Mouse (Mus musculus) forebrain, embryonic 16.5 days (tissue): ENCODE measurements around the gene Cass4. TPM values are rescaled to one million over a fixed set of nuclear protein-coding genes. Genes with fewer than 3 reads are reported as not detected.

Experiments
- ATAC-seq: fragments of 200-750 bp; cut with Nextera tagmentation; 2 replicates; pipeline ENCODE4 v1.8.0; 2017; ENCODE audit warnings: mild to moderate bottlenecking, moderate library complexity
- H3K27ac ChIP-seq: fragments of 300-500 bp; sonication (generic); 2 replicates; pipeline ENCODE4 v1.5.1; 2014; ENCODE audit warnings: low read length, control low read depth
- H3K27me3 ChIP-seq: fragments of 300-500 bp; sonication (generic); replicated peaks from 2 replicates; pipeline ENCODE4 v1.6.1; 2014; ENCODE audit warnings: low read length; ENCODE audit not compliant: control insufficient read depth, insufficient read depth
- H3K36me3 ChIP-seq: fragments of 300-500 bp; sonication (generic); 2 replicates; pipeline ENCODE4 v1.6.1; 2014; ENCODE audit not compliant: control insufficient read depth, insufficient read depth
- H3K4me1 ChIP-seq: fragments of 300-500 bp; sonication (generic); replicated peaks from 2 replicates; pipeline ENCODE4 v1.6.1; 2014; ENCODE audit warnings: low read length; ENCODE audit not compliant: control insufficient read depth, insufficient read depth
- H3K4me2 ChIP-seq: fragments of 300-500 bp; sonication (generic); 2 replicates; pipeline ENCODE4 v1.6.1; 2014; ENCODE audit warnings: mild to moderate bottlenecking, low read length, control low read depth
- H3K4me3 ChIP-seq: fragments of 300-500 bp; sonication (generic); replicated peaks from 2 replicates; pipeline ENCODE4 v1.5.1; 2014; ENCODE audit warnings: mild to moderate bottlenecking, low read length, control low read depth
- H3K9ac ChIP-seq: fragments of 300-500 bp; sonication (generic); replicated peaks from 2 replicates; pipeline ENCODE4 v1.6.1; 2014; ENCODE audit warnings: low read depth, low read length, control low read depth
- H3K9me3 ChIP-seq: fragments of 300-500 bp; sonication (generic); 2 replicates; pipeline ENCODE4 v1.6.1; 2016; ENCODE audit warnings: low read length; ENCODE audit not compliant: control insufficient read depth
- WGBS: fragments of 180-500 bp; shearing (Covaris S2); extraction: QIAGEN DNeasy Blood & Tissue Kit; methylation state at CpG from one replicate; pipeline ENCODE4 v1.1.7; 2014; 5-methylcytosine and 5-hydroxymethylcytosine counted together
- polyA plus RNA-seq: library from polyadenylated mRNA; unstranded; fragments of >200 nt; fragmentation: Nextera tagmentation; extraction: Ambion mirVana; gene quantifications from 2 replicates; pipeline ENCODE4 v1.2.1, GENCODE M21; 2015

The Cass4 gene
- polyA plus RNA-seq, 1 experiment from 2014 or later: 0.13 TPM

GRCm38 (mm10) chr2:172353218-172353617 is 40.4 kb upstream of the Cass4 start:
- Histone ChIP-seq H3K4me1 (peaks cover 57% of the 10 kb centered on the region), H3K27me3 (no peaks in the 10 kb centered on the region), H3K36me3 (0 out of 2 replicates have a peak, but pooled peaks cover 4% of the 10 kb centered on the region), H3K9ac (no peak overlapping the region), H3K4me2 (peak overlapping the region; percentile 2; the same call in 1 of the 2 replicates), H3K4me3 (no peak overlapping the region), H3K27ac (peak overlapping the region; percentile 89), H3K9me3 (no peaks in the 10 kb centered on the region)
- 13% methylated on average over 9 of the region's 9 CpGs for WGBS
- peak; percentile 73 for ATAC-seq

- Histone ChIP-seq H3K9ac (no peak overlapping the region), H3K4me1 (peaks cover 42% of the 10 kb centered on the region), H3K9me3 (no peaks in the 10 kb centered on the region), H3K4me2 (no peak overlapping the region), H3K27me3 (no peaks in the 10 kb centered on the region), H3K27ac (peak overlapping the region; percentile 73), H3K4me3 (no peak overlapping the region), H3K36me3 (0 out of 2 replicates have a peak, but pooled peaks cover 4% of the 10 kb centered on the region)
- WGBS: 30% methylated on average over 9 of the region's 9 CpGs
- peak; percentile 5; the same call in 1 of the 2 replicates for ATAC-seq
Measured at GRCm38 (mm10) chr2:172354761-172355160, 38.8 kb upstream of the Cass4 start.

- Histone ChIP-seq H3K9me3 (no peaks in the 10 kb centered on the region), H3K4me1 (peaks cover 38% of the 10 kb centered on the region), H3K4me2 (no peak overlapping the region), H3K27me3 (no peaks in the 10 kb centered on the region), H3K9ac (no peak overlapping the region), H3K27ac (peak overlapping the region; percentile 73), H3K36me3 (0 out of 2 replicates have a peak, but pooled peaks cover 4% of the 10 kb centered on the region), H3K4me3 (no peak overlapping the region)
- WGBS: 49% methylated on average over 5 of the region's 5 CpGs
- 0 out of 2 replicates have a peak, but pooled peaks have one; percentile 11 for ATAC-seq
Measured at GRCm38 (mm10) chr2:172355833-172356232, 37.8 kb upstream of the Cass4 start.

- Histone ChIP-seq H3K27me3 (no peaks in the 10 kb centered on the region), H3K4me1 (peaks cover 3% of the 10 kb centered on the region), H3K4me3 (no peak overlapping the region), H3K36me3 (no peaks in the 10 kb centered on the region; the same call in none of the 2 replicates), H3K27ac (no peak overlapping the region), H3K9ac (no peak overlapping the region), H3K9me3 (no peaks in the 10 kb centered on the region), H3K4me2 (no peak overlapping the region)
- WGBS: 91% methylated on average over 7 of the region's 7 CpGs
- no peak for ATAC-seq
Measured at GRCm38 (mm10) chr2:172363176-172363575, 30.4 kb upstream of the Cass4 start.

GRCm38 (mm10) chr2:172370411-172371223 is 23.0 kb upstream of the Cass4 start, which contains the start of the genes Aurka and Cstf1:
Gene Aurka (minus strand): TSS chr2:172370535.
Gene Cstf1 (plus strand): TSS chr2:172370681.
- Histone ChIP-seq H3K27me3 (no peaks in the 10 kb centered on the region), H3K9me3 (no peaks in the 10 kb centered on the region), H3K4me2 (peak within 1 kb of the TSS; percentile 93), H3K9ac (peak within 1 kb of the TSS; percentile 95), H3K36me3 (peaks cover 10% of the 10 kb centered on the region), H3K27ac (peak within 1 kb of the TSS; percentile 89), H3K4me3 (peak within 1 kb of the TSS; percentile 99), H3K4me1 (peaks cover 27% of the 10 kb centered on the region)
- ATAC-seq: peak; percentile 99
- WGBS: under 1% methylated on average over 66 of the region's 66 CpGs

- peak overlapping the region; percentile 99 for H3K4me3 ChIP-seq
- peak overlapping the region; percentile 91 for H3K4me2 ChIP-seq
- H3K27ac ChIP-seq: no peak overlapping the region; the same call in 1 of the 2 replicates
- peaks cover 16% of the 10 kb centered on the region for H3K36me3 ChIP-seq
- peaks cover 27% of the 10 kb centered on the region for H3K4me1 ChIP-seq
- ATAC-seq: no peak
- H3K9me3 ChIP-seq: no peaks in the 10 kb centered on the region
- H3K9ac ChIP-seq: peak overlapping the region; percentile 95
- no peaks in the 10 kb centered on the region for H3K27me3 ChIP-seq
- WGBS: under 1% methylated on average over 11 of the region's 11 CpGs
Measured at GRCm38 (mm10) chr2:172371258-172371657, 22.3 kb upstream of the Cass4 start.

- no peak overlapping the region for H3K9ac ChIP-seq
- H3K4me1 ChIP-seq: peaks cover 6% of the 10 kb centered on the region
- WGBS: 89% methylated on average over 4 of the region's 4 CpGs
- no peaks in the 10 kb centered on the region for H3K9me3 ChIP-seq
- H3K4me3 ChIP-seq: no peak overlapping the region
- H3K27me3 ChIP-seq: no peaks in the 10 kb centered on the region
- H3K36me3 ChIP-seq: peaks cover 31% of the 10 kb centered on the region
- no peak overlapping the region for H3K4me2 ChIP-seq
- H3K27ac ChIP-seq: no peak overlapping the region
- ATAC-seq: no peak
Measured at GRCm38 (mm10) chr2:172376551-172376950, 17.0 kb upstream of the Cass4 start.

- Histone ChIP-seq H3K9me3 (no peaks in the 10 kb centered on the region), H3K27ac (no peak overlapping the region), H3K9ac (no peak overlapping the region), H3K4me3 (no peak overlapping the region), H3K4me2 (no peak overlapping the region), H3K27me3 (no peaks in the 10 kb centered on the region), H3K36me3 (peaks cover 31% of the 10 kb centered on the region), H3K4me1 (peaks cover 1% of the 10 kb centered on the region)
- no peak for ATAC-seq
- WGBS: 67% methylated on average over 5 of the region's 5 CpGs
Measured at GRCm38 (mm10) chr2:172376999-172377515, 16.5 kb upstream of the Cass4 start.

GRCm38 (mm10) chr2:172378332-172378731 is 15.3 kb upstream of the Cass4 start:
- WGBS: 73% methylated on average over 7 of the region's 7 CpGs
- H3K9me3 ChIP-seq: no peaks in the 10 kb centered on the region
- no peak overlapping the region for H3K4me2 ChIP-seq
- no peak overlapping the region for H3K4me3 ChIP-seq
- no peak for ATAC-seq
- no peaks in the 10 kb centered on the region for H3K4me1 ChIP-seq
- no peaks in the 10 kb centered on the region for H3K27me3 ChIP-seq
- no peak overlapping the region for H3K9ac ChIP-seq
- no peak overlapping the region for H3K27ac ChIP-seq
- H3K36me3 ChIP-seq: peaks cover 31% of the 10 kb centered on the region
